Mouse (Mus musculus) MEL (cell line): ENCODE results near the gene Sox5.

ENCODE experiments used
- CTCF ChIP-seq, 3 experiments: IDR thresholded peaks in 2 of 3; conservative IDR thresholded peaks in 1 of 3; 2 replicates each; pipeline ENCODE4 v1.5.1; 2011 to 2012; ENCODE audit warnings: low read length in 3 of 3, low read depth in 2 of 3, mild to moderate bottlenecking in 2 of 3, improper control_type of control experiment in 1 of 3, inconsistent platforms in 1 of 3, mixed read lengths in 1 of 3, moderate library complexity in 1 of 3; ENCODE audit not compliant: control insufficient read depth in 1 of 3, insufficient read depth in 1 of 3, poor library complexity in 1 of 3, severe bottlenecking in 1 of 3
- E2F4 ChIP-seq: IDR thresholded peaks from 2 replicates; pipeline ENCODE4 v1.6.1; 2011; ENCODE audit warnings: low read depth, low read length, improper control_type of control experiment, borderline replicate concordance
- GATA1 ChIP-seq: IDR thresholded peaks from 2 replicates; pipeline ENCODE4 v1.6.1; 2011; ENCODE audit warnings: low read depth, low read length, improper control_type of control experiment
- MAFK ChIP-seq: IDR thresholded peaks from 2 replicates; pipeline ENCODE4 v1.6.1; 2011; ENCODE audit warnings: low read depth, mild to moderate bottlenecking, low read length, improper control_type of control experiment, borderline replicate concordance
- MEF2A ChIP-seq: IDR thresholded peaks from 2 replicates; pipeline ENCODE4 v1.6.1; 2014; ENCODE audit warnings: low read depth, mild to moderate bottlenecking, inconsistent platforms, low read length, improper control_type of control experiment; ENCODE audit not compliant: poor library complexity, insufficient replicate concordance, severe bottlenecking; ENCODE audit errors: extremely low read depth
- USF2 ChIP-seq, 2 experiments: IDR thresholded peaks; 2 replicates each; pipeline ENCODE4 v1.6.1; 2011 to 2012; ENCODE audit warnings: improper control_type of control experiment in 2 of 2, low read length in 2 of 2, borderline replicate concordance in 1 of 2, inconsistent platforms in 1 of 2, low read depth in 1 of 2, mild to moderate bottlenecking in 1 of 2; ENCODE audit not compliant: insufficient read depth in 1 of 2
- ZNF384 ChIP-seq: IDR thresholded peaks from 2 replicates; pipeline ENCODE4 v1.6.1; 2012; ENCODE audit warnings: low read depth, mild to moderate bottlenecking, inconsistent platforms, low read length, improper control_type of control experiment

- TF ChIP-seq ZNF384 = no peak
- no peak for TF ChIP-seq MEF2A
- TF ChIP-seq CTCF (IDR thresholded peaks at IDR 0.05 in 2 of 3, conservative IDR thresholded peaks at IDR 0.05 in 1 of 3; ENCODE audit: control insufficient read depth in 1 of 3, insufficient read depth in 1 of 3, low read depth in 2 of 3, low read length in 3 of 3, poor library complexity in 1 of 3, severe bottlenecking in 1 of 3) = no peak
- TF ChIP-seq USF2 (IDR thresholded peaks at IDR 0.05; ENCODE audit: borderline replicate concordance in 1 of 2, insufficient read depth in 1 of 2, low read depth in 1 of 2, low read length in 2 of 2) = no peak
- TF ChIP-seq MAFK = no peak
- no peak for TF ChIP-seq E2F4
- no peak for TF ChIP-seq GATA1
Measured at GRCm38 (mm10) chr6:144779945-144780607, 1.7 kb downstream of the Sox5 start.
